28 mouse cellular contexts compared by ENCODE assay signal in the genomic region with DNA sequence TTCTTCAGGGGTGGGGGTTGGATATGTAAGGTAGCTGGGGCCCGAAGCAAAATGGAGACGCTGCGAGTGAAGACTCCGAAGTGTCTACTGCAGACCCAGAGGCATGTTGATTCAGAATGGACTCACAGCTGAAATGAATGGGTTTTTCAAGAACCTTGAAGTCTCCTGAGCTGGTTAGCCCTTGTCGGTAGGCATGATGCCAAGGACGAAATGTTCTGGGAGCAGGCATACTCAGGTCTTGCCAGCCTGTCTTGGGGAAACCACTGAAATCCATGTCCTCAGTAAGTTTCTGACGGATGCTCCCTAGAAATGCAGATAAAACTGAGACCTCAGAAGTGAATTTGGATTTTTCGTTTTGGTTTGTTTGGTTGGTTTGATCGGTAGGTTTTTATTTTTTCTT.
A peak's percentile ranks its signal among the peaks of the same experiment; 100 is the strongest.
DNase-seq lines count a peak whose midpoint lies in the region; ATAC-seq and TF ChIP-seq lines count a peak whose summit lies in the region.
"Had no signal": no experiment of that assay in that cellular context is flagged by ENCODE, and none has a peak within 500 bp of the region (broad histone marks: within the 10 kb centered on the region; RNA-seq: fewer than 3 reads in every experiment).

No protein-coding gene starts in this region.

- 89% methylated on average over 9 of the region's 9 CpGs for WGBS in hindbrain, postnatal 0 days
- 96% methylated on average over 9 of the region's 9 CpGs for WGBS in hindbrain, embryonic 12.5 days
- WGBS in kidney, embryonic 15.5 days = 94% methylated on average over 9 of the region's 9 CpGs

- H3K4me1 ChIP-seq in hindbrain, postnatal 0 days (ENCODE audit: insufficient read depth, low read length) = peaks cover 11% of the 10 kb centered on the region
- H3K4me1 ChIP-seq in hindbrain, embryonic 12.5 days = peaks cover 27% of the 10 kb centered on the region
- peaks cover 16% of the 10 kb centered on the region for H3K4me1 ChIP-seq in kidney, embryonic 15.5 days

- H3K36me3 ChIP-seq in hindbrain, postnatal 0 days (ENCODE audit: insufficient read depth, low read length) = no peaks in the 10 kb centered on the region
- H3K36me3 ChIP-seq in hindbrain, embryonic 12.5 days = no peaks in the 10 kb centered on the region
- H3K36me3 ChIP-seq in kidney, embryonic 15.5 days = no peaks in the 10 kb centered on the region
- H3K36me3 ChIP-seq: embryonic facial prominence, embryonic 13.5 days; G1E; limb, embryonic 13.5 days; neural tube, embryonic 12.5 days had no signal

- no peak overlapping the region for H3K9ac ChIP-seq in hindbrain, postnatal 0 days (replicated peaks; ENCODE audit: low read length)
- H3K9ac ChIP-seq in hindbrain, embryonic 12.5 days = no peak overlapping the region
- no peak overlapping the region for H3K9ac ChIP-seq in kidney, embryonic 15.5 days
- H3K9ac ChIP-seq: embryonic facial prominence, embryonic 13.5 days; forebrain, embryonic 13.5 days; limb, embryonic 13.5 days; liver, embryonic 14.5 days; neural tube, embryonic 12.5 days had no signal

- no peak overlapping the region for H3K4me3 ChIP-seq in hindbrain, postnatal 0 days (ENCODE audit: low read length)
- no peak overlapping the region for H3K4me3 ChIP-seq in hindbrain, embryonic 12.5 days
- H3K4me3 ChIP-seq in kidney, embryonic 15.5 days (replicated peaks) = no peak overlapping the region
- H3K4me3 ChIP-seq: embryonic facial prominence, embryonic 13.5 days; erythroblast, embryonic 14.5 days; forebrain, embryonic 13.5 days; limb, embryonic 13.5 days; neural tube, embryonic 12.5 days had no signal

- no peak overlapping the region for H3K27ac ChIP-seq in hindbrain, postnatal 0 days
- H3K27ac ChIP-seq in hindbrain, embryonic 12.5 days = no peak overlapping the region
- no peak overlapping the region for H3K27ac ChIP-seq in kidney, embryonic 15.5 days
- H3K27ac ChIP-seq: embryonic facial prominence, embryonic 13.5 days; forebrain, embryonic 13.5 days; kidney, postnatal 0 days; limb, embryonic 13.5 days; liver, embryonic 14.5 days; neural tube, embryonic 12.5 days had no signal

- peak; percentile 38 for DNase-seq in hindbrain, postnatal 0 days (ENCODE audit: low spot score)
- peak; percentile 62 for DNase-seq in adrenal gland, adult 2 months
- peak; percentile 72 for DNase-seq in adrenal gland, postnatal 14 days
- peak; percentile 15 for DNase-seq in lung, postnatal 25 days (ENCODE audit: low spot score)
- DNase-seq in frontal cortex, adult 2 months (ENCODE audit: extremely low spot score in 1 of 2, low spot score in 1 of 2) = no peak
- DNase-seq: cerebellum, adult 18-20 months; cerebellum, postnatal 36 days; embryo, embryonic 11 days; gastrocnemius, postnatal 14 days; heart, adult 11 months; kidney, adult 11 months; layer of hippocampus, adult 9-11 months; midbrain, embryonic 14.5 days; thymus, postnatal 25 days had no signal

- ATAC-seq in hindbrain, postnatal 0 days = no peak
- ATAC-seq in hindbrain, embryonic 12.5 days (ENCODE audit: low FRiP score) = no peak
- ATAC-seq in monocyte, adult 5-6 weeks (replicated peaks; ENCODE audit: insufficient number of reproducible peaks, low FRiP score, low TSS enrichment, poor library complexity, severe bottlenecking) = no peak
- no peak for ATAC-seq in kidney, embryonic 15.5 days (replicated peaks; ENCODE audit: low FRiP score)
- ATAC-seq: forebrain, embryonic 13.5 days; Patski had no signal

- no peaks in the 10 kb centered on the region for H3K27me3 ChIP-seq in hindbrain, postnatal 0 days (ENCODE audit: insufficient read depth, low read length)
- H3K27me3 ChIP-seq in hindbrain, embryonic 12.5 days = no peaks in the 10 kb centered on the region
- no peaks in the 10 kb centered on the region for H3K27me3 ChIP-seq in kidney, embryonic 15.5 days
- H3K27me3 ChIP-seq: CH12.LX; embryonic facial prominence, embryonic 13.5 days; forebrain, embryonic 13.5 days; limb, embryonic 13.5 days; Patski had no signal

- no peak for TF ChIP-seq CTCF in hindbrain, postnatal 0 days (IDR thresholded peaks at IDR 0.05; ENCODE audit: low read depth)

- no peaks in the 10 kb centered on the region for H3K9me3 ChIP-seq in hindbrain, postnatal 0 days (ENCODE audit: low read length)
- no peaks in the 10 kb centered on the region for H3K9me3 ChIP-seq in hindbrain, embryonic 12.5 days (replicated peaks)
- no peaks in the 10 kb centered on the region for H3K9me3 ChIP-seq in kidney, embryonic 15.5 days (replicated peaks)
- H3K9me3 ChIP-seq: embryonic facial prominence, embryonic 13.5 days; forebrain, embryonic 13.5 days; G1E; limb, embryonic 13.5 days; neural tube, embryonic 12.5 days had no signal

- no peak overlapping the region for H3K4me2 ChIP-seq in hindbrain, postnatal 0 days (ENCODE audit: low read depth, low read length)
- no peak overlapping the region for H3K4me2 ChIP-seq in hindbrain, embryonic 12.5 days (replicated peaks)
- no peak overlapping the region for H3K4me2 ChIP-seq in kidney, embryonic 15.5 days
- H3K4me2 ChIP-seq: embryonic facial prominence, embryonic 13.5 days; forebrain, embryonic 13.5 days; heart, embryonic 11.5 days; limb, embryonic 13.5 days; neural tube, embryonic 12.5 days had no signal

Comparison
In these comparisons a context has a peak if more than half of its experiments do, and no peak if none do; other contexts are left out.
1. DNase-seq: peak in hindbrain, postnatal 0 days (single experiment), adrenal gland, adult 2 months (single experiment), adrenal gland, postnatal 14 days (single experiment) and lung, postnatal 25 days (single experiment); none in frontal cortex, adult 2 months (0 of 2).